Mouse (Mus musculus) gastrocnemius, adult 2 months (tissue): Measurements from ENCODE around the gene Nfib. TPM values are rescaled to one million over a fixed set of nuclear protein-coding genes. Genes with fewer than 3 reads are reported as not detected.
A peak's percentile ranks its signal among the peaks of the same experiment; 100 is the strongest.

Experiments
- DNase-seq: peaks from one replicate; pipeline ENCODE4 v3.0.0; 2022
- H3K27ac ChIP-seq: fragments of 200-600 bp; 2 replicates; pipeline ENCODE4 v1.8.1; 2022; ENCODE audit warnings: mild to moderate bottlenecking
- H3K4me3 ChIP-seq: fragments of 200-600 bp; 2 replicates; pipeline ENCODE4 v1.8.1; 2022; ENCODE audit warnings: mild to moderate bottlenecking, moderate library complexity
- CTCF ChIP-seq: fragments of 200-600 bp; IDR thresholded peaks from 2 replicates; pipeline ENCODE4 v1.8.1; 2022; ENCODE audit warnings: antibody characterized with exemption, mild to moderate bottlenecking, moderate library complexity
- intact Hi-C: fragments of 180-260 bp; cut with DNase I; formaldehyde crosslinking; loops from one replicate; pipeline ENCODE4 v1.15.1; 2025
- total RNA-seq, 2 experiments: library from RNA; stranded (reverse); gene quantifications; 2 replicates each; pipeline ENCODE4 v1.2.3; 2021

Gene Nfib
- total RNA-seq, 2 experiments from 2014 or later: 67.9 to 93.6 TPM

GRCm38 (mm10) chr4:82507541-82508280, 197.8 kb downstream of the Nfib start:
- Histone ChIP-seq H3K4me3 (peak overlapping the region; percentile 98), H3K27ac (peak overlapping the region; percentile 100)
- no peak for TF ChIP-seq CTCF
- intact Hi-C loops: loop anchor here (5.0 to 10.0 kb wide), 5 partner anchors 80 to 943 kb away; no protein-coding TSS in a partner anchor
- peak; percentile 83 for DNase-seq

- peak overlapping the region; percentile 98 for H3K4me3 ChIP-seq
- intact Hi-C loops: loop anchor here (5.0 to 10.0 kb wide), 5 partner anchors 80 to 942 kb away; no protein-coding TSS in a partner anchor
- TF ChIP-seq CTCF: no peak
- peak; percentile 54 for DNase-seq
- H3K27ac ChIP-seq: peak overlapping the region; percentile 100
Observed at GRCm38 (mm10) chr4:82506731-82507331, 198.7 kb downstream of the Nfib start.

GRCm38 (mm10) chr4:82506081-82506730, 199.3 kb downstream of the Nfib start:
- H3K27ac ChIP-seq: peak overlapping the region; percentile 100
- intact Hi-C loops: loop anchor here (5.0 to 10.0 kb wide), 5 partner anchors 81 to 941 kb away; no protein-coding TSS in a partner anchor
- TF ChIP-seq CTCF: peak; percentile 46
- H3K4me3 ChIP-seq: peak overlapping the region; percentile 98
- peak; percentile 98 for DNase-seq

- peak; percentile 88 for DNase-seq
- Histone ChIP-seq H3K4me3 (peak overlapping the region; percentile 98), H3K27ac (peak overlapping the region; percentile 100)
- intact Hi-C loops: loop anchor here (2.0 to 10.0 kb wide), 6 partner anchors 67 to 941 kb away; no protein-coding TSS in a partner anchor
- no peak for TF ChIP-seq CTCF
Observed at GRCm38 (mm10) chr4:82505121-82506031, 200.2 kb downstream of the Nfib start.

GRCm38 (mm10) chr4:82504284-82505120, 201.0 kb downstream of the Nfib start:
- peak; percentile 75 for DNase-seq
- TF ChIP-seq CTCF: no peak
- Histone ChIP-seq H3K27ac (peak overlapping the region; percentile 100), H3K4me3 (peak overlapping the region; percentile 98)
- intact Hi-C loops: loop anchor here (2.0 to 10.0 kb wide), 7 partner anchors 66 to 940 kb away; no protein-coding TSS in a partner anchor

- intact Hi-C loops: loop anchor here (2.0 to 10.0 kb wide), 4 partner anchors 65 to 939 kb away; no protein-coding TSS in a partner anchor
- Histone ChIP-seq H3K4me3 (peak overlapping the region; percentile 98), H3K27ac (peak overlapping the region; percentile 100)
- DNase-seq: no peak
- TF ChIP-seq CTCF: no peak
Observed at GRCm38 (mm10) chr4:82504015-82504283, 201.6 kb downstream of the Nfib start.

GRCm38 (mm10) chr4:82503274-82504014, 202.1 kb downstream of the Nfib start:
- intact Hi-C loops: loop anchor here (2.0 to 10.0 kb wide), 4 partner anchors 65 to 939 kb away; no protein-coding TSS in a partner anchor
- DNase-seq: no peak
- Histone ChIP-seq H3K4me3 (peak overlapping the region; percentile 98), H3K27ac (peak overlapping the region; percentile 100)
- TF ChIP-seq CTCF: no peak

GRCm38 (mm10) chr4:82502611-82503010, 202.9 kb downstream of the Nfib start:
- intact Hi-C loops: loop anchor here (5.0 to 10.0 kb wide), 3 partner anchors 100 to 938 kb away; no protein-coding TSS in a partner anchor
- Histone ChIP-seq H3K4me3 (peak overlapping the region; percentile 98), H3K27ac (peak overlapping the region; percentile 100)
- TF ChIP-seq CTCF: no peak
- DNase-seq: no peak

GRCm38 (mm10) chr4:82502012-82502411, 203.5 kb downstream of the Nfib start:
- no peak for DNase-seq
- peak overlapping the region; percentile 100 for H3K27ac ChIP-seq
- no peak for TF ChIP-seq CTCF
- intact Hi-C loops: loop anchor here (5.0 to 10.0 kb wide), 3 partner anchors 100 to 937 kb away; no protein-coding TSS in a partner anchor
- H3K4me3 ChIP-seq: peak overlapping the region; percentile 98

GRCm38 (mm10) chr4:82500578-82501098, 204.9 kb downstream of the Nfib start:
- intact Hi-C loops: loop anchor here (5.0 to 10.0 kb wide), 3 partner anchors 98 to 936 kb away; no protein-coding TSS in a partner anchor
- no peak for TF ChIP-seq CTCF
- DNase-seq: no peak
- Histone ChIP-seq H3K4me3 (peak overlapping the region; percentile 98), H3K27ac (peak overlapping the region; percentile 100)
